Mouse (Mus musculus) spleen, postnatal 14 days (tissue): Measurements from ENCODE around the gene Tmem161a.
A peak's percentile ranks its signal among the peaks of the same experiment; 100 is the strongest.

Experiments used
- DNase-seq, 2 experiments: peaks; one replicate each; pipeline ENCODE4 v3.0.0; 2021 to 2022; ENCODE audit warnings: low spot score in 2 of 2

Gene Tmem161a

DNA sequence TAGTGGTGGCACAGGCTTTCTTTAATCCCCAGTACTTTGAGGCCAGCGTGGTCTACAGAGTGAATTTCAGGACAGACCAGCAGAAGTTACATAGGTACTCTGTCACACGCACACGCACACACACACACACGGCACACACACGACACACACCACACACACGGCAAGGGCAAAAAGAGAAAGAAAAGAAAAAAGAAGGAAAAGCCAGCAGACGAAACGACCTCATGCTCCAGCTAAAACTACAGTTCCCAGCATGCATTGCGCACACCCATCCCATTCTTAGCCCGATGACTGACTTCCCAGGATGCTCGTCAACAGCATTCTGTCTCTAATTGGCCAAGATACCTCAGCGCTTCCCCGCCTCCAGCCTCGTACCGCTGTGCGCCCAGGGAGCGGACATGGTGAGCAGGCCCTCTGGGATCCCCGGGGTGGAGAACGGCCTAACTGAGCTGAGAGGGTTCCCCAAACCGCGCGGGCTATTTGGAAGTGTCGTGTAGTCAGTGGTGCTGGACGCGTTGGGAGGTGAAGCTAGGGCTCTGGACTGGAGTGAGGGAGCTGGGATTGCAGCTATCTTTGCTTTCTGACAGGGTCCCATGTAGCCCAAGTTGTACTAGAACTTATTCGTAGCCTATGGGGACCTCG is at the start of gene Tmem161a:
Gene Tmem161a (plus strand): TSS at position 314 of the 639 bp plus-strand sequence.
- DNase-seq: peak; percentile 75 to 76

- no peak for DNase-seq
Observed at GRCm38 (mm10) chr8:70122863-70123262, 49.3 kb upstream of the Tmem161a start.

DNA sequence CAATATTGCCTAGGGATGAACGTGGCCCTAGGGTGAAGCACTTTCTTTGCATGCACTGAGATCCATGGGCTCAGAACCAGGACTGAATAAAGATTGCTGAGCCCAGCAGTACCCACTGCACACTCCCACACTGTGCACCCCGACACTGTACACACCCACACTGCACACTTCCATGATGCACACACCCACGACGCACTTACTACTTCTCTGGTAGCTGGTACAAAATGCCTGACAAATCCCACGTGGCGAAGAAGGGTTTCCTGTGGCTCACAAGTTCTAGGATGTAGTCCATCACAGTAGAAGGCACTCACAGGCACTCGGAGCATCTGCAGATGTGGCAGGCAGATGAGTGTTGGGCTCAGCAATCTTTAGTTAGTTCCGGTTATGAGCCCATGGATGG is 47.2 kb upstream of the Tmem161a start:
- no peak for DNase-seq

GRCm38 (mm10) chr8:70128435-70128834 is 43.7 kb upstream of the Tmem161a start:
- DNase-seq: no peak

GRCm38 (mm10) chr8:70129309-70129952 is 42.7 kb upstream of the Tmem161a start:
- DNase-seq: no peak

GRCm38 (mm10) chr8:70130066-70130465 is 42.1 kb upstream of the Tmem161a start:
- DNase-seq: no peak

GRCm38 (mm10) chr8:70131166-70131883 is 40.8 kb upstream of the Tmem161a start, which contains the start of gene Nr2c2ap:
Gene Nr2c2ap, plus strand, starts transcription at chr8:70131333.
- DNase-seq: peak; percentile 64 to 76

DNA sequence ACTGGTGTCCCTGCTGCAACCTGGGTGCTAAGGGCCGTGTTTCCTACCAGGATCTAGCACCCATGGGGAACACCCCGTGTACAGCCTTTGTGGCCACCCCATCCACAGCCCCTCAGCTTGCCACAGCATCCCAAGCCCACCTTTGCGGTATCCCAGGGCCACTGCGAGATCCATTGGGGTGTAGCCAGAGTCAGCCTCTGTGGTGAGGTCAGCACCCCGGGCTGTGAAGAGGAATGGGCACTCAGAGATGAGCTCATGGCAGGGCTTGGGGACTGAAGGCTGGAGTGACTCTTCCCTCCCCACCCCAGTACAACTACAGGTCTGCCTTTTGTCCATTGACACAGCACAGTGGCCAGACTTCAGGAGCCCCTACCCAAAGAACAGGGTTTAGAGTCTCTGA is 38.1 kb upstream of the Tmem161a start:
- DNase-seq: no peak

DNA sequence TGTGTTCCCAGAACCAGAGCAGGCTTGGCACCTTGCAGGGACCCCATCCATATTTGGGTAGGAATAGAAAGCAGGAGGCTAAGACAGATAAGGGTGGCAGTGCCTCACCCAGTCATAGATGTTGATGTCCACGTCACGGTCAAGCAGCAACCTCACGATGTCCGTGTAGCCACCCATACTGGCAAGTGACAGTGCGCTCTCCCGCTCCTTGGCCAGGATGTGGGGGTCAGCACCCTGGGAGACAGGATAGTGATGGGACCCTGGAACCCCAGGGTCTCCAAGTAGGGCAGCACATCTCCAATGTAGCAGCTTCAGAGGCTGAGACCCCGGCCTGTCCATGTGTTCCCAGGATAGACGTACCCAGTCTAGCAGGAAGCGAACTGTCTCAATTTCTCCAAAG is 37.2 kb upstream of the Tmem161a start:
- DNase-seq: no peak

GRCm38 (mm10) chr8:70136591-70136990 is 35.6 kb upstream of the Tmem161a start:
- no peak for DNase-seq

- DNase-seq: no peak
Observed at GRCm38 (mm10) chr8:70137890-70138289, 34.3 kb upstream of the Tmem161a start.

- DNase-seq: peak; percentile 97 to 98
Observed at GRCm38 (mm10) chr8:70139026-70139857, 32.9 kb upstream of the Tmem161a start, which contains the start of the genes Rfxank, Borcs8 and Mef2b. Gene Rfxank, minus strand, starts transcription at chr8:70139154. Gene Borcs8, plus strand, starts transcription at chr8:70139499. Gene Mef2b, plus strand, starts transcription at chr8:70139711.

DNA sequence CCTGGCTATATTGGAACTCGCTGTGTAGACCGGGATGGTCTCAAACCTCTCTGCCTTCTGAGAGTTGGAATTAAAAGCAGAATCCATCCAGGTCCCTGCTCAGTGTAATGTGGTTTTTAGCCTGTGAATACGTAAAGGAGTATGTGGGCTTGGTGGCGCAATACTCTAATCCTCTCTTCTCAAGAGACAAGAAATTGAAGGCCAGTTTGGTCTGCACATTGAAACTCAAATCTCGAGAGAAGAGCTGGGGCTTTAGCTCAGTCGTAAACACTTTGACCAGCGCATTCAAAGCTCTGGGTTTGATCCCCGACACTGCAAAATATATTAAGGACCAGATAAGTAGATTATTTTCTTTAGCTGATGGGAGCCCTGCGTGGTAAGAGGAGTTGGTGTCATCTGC is 32.2 kb upstream of the Tmem161a start:
- DNase-seq: no peak

DNA sequence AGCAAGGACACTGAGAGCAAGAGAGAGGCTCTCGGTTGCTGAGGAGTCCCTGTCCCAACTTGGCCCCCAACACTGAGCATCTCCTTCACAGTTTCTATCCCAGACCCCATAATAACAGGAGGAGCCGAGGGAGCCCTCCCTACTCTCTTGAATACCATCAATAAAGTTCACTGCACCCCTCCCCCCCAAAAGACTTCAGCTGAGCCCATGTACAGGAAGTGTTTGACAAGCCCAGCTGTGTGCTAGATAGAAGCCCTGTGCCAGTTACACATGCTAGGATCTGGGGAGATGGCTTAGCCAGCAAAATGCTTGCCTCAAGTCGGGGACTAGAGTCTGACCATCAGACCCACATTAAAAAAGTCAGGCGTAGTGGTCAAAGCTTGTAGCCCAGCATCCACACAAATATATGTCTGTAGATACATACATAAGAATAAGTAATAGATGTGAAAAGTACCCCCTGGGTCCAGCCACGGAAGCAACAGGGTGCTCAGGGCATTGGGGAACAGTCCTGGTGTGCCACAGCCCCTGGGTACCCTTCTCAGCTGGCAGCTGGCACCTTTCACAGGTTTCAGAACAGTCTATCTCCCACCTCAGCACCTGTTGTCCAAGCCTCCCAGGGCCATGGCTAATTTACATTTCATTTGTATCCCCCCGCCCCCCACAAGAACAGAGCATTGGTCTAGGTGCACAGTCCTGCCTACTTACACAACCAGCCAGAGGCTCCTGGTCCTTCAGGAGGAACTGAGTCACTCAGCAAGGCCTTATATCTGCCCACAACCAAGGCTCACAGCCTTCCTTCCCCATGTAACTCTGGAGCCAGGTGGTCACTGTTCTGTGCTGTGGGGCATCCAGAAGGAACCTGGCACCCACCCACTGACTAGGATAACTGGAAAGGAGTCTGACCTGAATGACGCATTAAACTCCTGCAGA is 24.2 kb upstream of the Tmem161a start:
- no peak for DNase-seq

GRCm38 (mm10) chr8:70150158-70150557 is 22.0 kb upstream of the Tmem161a start:
- DNase-seq: no peak

- peak; percentile 59 to 66 for DNase-seq
Observed at GRCm38 (mm10) chr8:70152537-70153257, 19.5 kb upstream of the Tmem161a start.

- no peak for DNase-seq
Observed at GRCm38 (mm10) chr8:70157240-70157800, 14.8 kb upstream of the Tmem161a start.

- DNase-seq: peak; percentile 52 to 71
Observed at GRCm38 (mm10) chr8:70158069-70158853, 13.9 kb upstream of the Tmem161a start.

DNA sequence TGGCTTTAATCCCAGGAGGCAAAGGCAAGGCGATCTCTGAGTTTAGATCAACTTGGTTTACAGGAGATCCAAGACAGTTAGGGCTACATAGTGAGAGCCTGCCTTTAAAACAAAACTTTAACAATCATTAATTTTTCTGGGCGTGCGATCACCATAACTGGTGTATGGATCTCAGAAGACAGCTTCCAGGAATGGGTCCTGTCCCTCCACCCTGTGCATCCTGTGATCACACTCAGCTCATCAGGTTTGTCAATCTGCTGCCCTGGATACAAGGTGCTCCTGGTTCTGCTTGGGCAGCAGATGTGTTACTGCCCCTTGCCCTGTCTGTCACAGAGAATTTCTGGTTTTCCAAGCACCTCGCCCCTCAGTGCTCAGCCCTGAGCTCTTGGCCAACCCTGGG is 12.9 kb upstream of the Tmem161a start:
- DNase-seq: no peak
